Mouse (Mus musculus) frontal cortex, adult 2 months (tissue): ENCODE data around the gene Lancl2. TPM values are rescaled to one million over a fixed set of nuclear protein-coding genes. Genes with fewer than 3 reads are reported as not detected.

Experiments
- DNase-seq, 2 experiments: peaks; one replicate each; pipeline ENCODE4 v3.0.0; 2022; ENCODE audit warnings: low spot score in 1 of 2; ENCODE audit errors: extremely low spot score in 1 of 2
- polyA plus RNA-seq: library from polyadenylated mRNA; depleted of rRNA; stranded (reverse); fragments of >200 nt; gene quantifications from 2 replicates; pipeline ENCODE4 v1.2.3, GENCODE M21; 2012; rRNA removed

The Lancl2 gene
- polyA plus RNA-seq, 1 experiment = 62.8 TPM

- no peak for DNase-seq
These were observed 63.9 kb downstream of the Lancl2 start for GRCm38 (mm10) chr6:57766287-57766686.

- DNase-seq = no peak
These were observed 65.0 kb downstream of the Lancl2 start for GRCm38 (mm10) chr6:57767112-57767868.

DNA sequence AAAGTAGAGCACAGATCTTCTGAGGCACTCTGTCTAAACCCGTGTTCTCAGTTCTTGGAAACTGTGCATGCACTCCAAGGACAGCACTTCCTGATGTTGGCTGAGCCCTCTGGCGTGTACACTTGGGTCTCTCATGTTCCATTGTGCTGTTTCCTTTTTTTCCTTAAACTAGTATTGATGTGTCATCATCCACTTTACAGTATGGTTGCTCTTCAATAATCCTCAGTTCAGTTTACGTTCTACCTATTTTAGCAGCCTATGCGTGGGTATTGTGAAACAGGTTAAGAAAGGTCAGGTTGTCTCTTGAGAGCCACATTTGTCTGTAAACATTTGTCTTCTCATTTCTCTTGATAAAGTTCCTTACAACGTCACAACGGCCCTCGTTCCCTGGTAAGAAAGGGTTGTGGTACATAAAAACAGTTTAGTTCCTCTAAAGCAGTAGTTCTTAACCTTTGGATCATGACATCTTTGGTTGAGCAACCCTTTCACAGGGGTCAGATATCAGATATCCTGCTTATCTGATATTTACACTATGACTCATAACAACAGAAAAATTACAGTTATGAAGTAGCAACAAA, 66.7 kb downstream of the Lancl2 start:
- no peak for DNase-seq

DNA sequence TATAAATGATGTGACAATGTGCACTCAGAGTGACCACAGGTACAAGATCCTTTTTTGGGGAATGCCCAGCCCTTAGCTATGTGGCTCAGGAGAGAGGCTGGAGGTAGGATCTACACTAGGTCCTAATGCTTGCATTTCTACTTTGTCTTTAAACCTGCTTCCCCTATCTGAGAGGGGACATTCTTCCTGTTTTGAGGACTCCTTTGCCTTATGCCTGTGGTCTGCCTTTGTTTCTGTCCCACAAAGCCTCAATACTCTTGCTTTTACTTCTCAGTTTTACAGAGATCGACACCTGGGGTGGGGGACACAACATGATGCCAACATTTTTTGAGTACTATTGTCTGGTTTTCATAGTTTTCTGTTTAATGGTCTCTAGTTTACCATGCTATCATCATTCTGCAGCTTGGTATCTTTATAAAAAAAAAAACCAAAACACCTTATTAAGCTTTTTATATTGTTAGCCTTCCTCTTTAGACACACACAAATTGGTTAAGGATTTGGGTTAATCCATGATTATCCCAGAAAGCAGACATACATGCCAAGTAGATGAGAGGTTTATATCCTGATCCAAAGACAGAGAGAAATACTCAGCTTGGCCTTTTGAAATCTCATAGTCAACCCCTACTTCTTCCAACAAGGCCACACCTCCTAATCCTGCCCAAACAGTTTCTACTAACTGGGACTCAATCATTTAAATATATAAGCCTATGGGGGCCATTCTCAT, 68.3 kb downstream of the Lancl2 start:
- DNase-seq = no peak

- DNase-seq = no peak
These were observed 71.5 kb downstream of the Lancl2 start for GRCm38 (mm10) chr6:57773792-57774191.

- DNase-seq = no peak
These were observed 78.0 kb downstream of the Lancl2 start for GRCm38 (mm10) chr6:57780359-57780758.

DNA sequence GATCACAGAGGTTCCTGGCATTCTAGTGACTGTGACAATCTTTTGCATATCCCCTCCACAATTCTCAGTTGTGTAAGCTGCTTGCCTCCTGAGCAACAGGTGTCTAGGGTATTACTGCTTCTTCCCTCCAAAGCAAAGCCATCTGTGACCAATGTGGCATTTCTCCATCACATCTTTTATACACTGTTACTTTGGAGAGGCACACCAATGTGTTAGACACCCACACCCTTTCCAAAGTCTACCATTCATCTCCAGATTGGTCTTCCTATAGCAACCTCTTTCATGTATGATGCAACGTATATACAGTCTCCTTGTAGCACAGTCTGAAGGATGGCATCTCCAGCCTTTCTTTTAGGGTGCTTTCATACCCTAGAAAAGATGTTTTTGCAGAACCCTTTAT, 80.3 kb downstream of the Lancl2 start:
- peak in 1 of 2 experiments; percentile 27 for DNase-seq

GRCm38 (mm10) chr6:57784251-57784650, 81.9 kb downstream of the Lancl2 start:
- no peak for DNase-seq

DNA sequence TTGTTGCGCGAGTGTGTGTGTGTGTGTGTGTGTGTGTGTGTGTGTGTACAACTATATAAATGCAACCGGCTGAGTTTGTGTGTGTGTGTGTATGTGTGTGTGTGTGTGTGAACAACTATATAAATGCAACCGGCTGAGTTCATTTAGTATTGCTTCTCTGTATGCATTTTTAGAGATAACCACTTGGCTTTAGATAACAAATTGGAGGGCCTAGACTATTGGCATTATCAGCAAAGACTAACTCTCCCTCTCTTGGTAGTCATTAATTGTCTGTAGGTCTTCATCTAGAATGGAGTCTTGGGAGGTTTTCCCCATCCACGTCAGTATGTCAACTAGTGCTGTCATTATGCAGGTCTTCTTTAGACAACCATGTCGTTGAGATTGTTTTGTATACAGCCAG, 85.0 kb downstream of the Lancl2 start:
- no peak for DNase-seq

Other genes with a start within 250 kb of the Lancl2 start
- gene Ppm1k, start 167.1 kb upstream of the Lancl2 start, polyA plus RNA-seq = 32.9 and 35.2 TPM in 2 replicates
- 6.8 and 8.1 TPM in 2 replicates for gene Herc6, start 121.5 kb upstream of the Lancl2 start, polyA plus RNA-seq
- 18.4 and 20.3 TPM in 2 replicates for gene Pyurf, start 10.5 kb upstream of the Lancl2 start, polyA plus RNA-seq
- 82.9 and 86.5 TPM in 2 replicates for gene Vopp1, start 122.6 kb downstream of the Lancl2 start, polyA plus RNA-seq
- not detected in 2 replicates for gene Vmn1r21, start 147.8 kb downstream of the Lancl2 start, polyA plus RNA-seq
- gene Vmn1r22, start 205.5 kb downstream of the Lancl2 start, polyA plus RNA-seq = not detected in 2 replicates
- not detected in 2 replicates for gene Vmn1r23, start 224.3 kb downstream of the Lancl2 start, polyA plus RNA-seq